Mouse (Mus musculus) neural tube, embryonic 15.5 days (tissue): ENCODE data around the gene Gm6502. TPM values are rescaled to one million over a fixed set of nuclear protein-coding genes. Genes with fewer than 3 reads are reported as not detected.
"Not testable (repeated sequence)": the region's sequence is repeated elsewhere in the genome, so short reads cannot be mapped to it uniquely, and the experiment has no call there.

Source experiments
- ATAC-seq: fragments of 200-750 bp; cut with Nextera tagmentation; 2 replicates; pipeline ENCODE4 v1.8.0; 2017; ENCODE audit warnings: mild to moderate bottlenecking, moderate TSS enrichment, moderate library complexity; ENCODE audit not compliant: low FRiP score
- H3K27ac ChIP-seq: fragments of 300-500 bp; sonication (generic); replicated peaks from 2 replicates; pipeline ENCODE4 v1.5.1; 2015; ENCODE audit warnings: mild to moderate bottlenecking, inconsistent platforms
- H3K27me3 ChIP-seq: fragments of 300-500 bp; sonication (generic); replicated peaks from 2 replicates; pipeline ENCODE4 v1.6.1; 2015; ENCODE audit warnings: inconsistent platforms
- H3K36me3 ChIP-seq: fragments of 300-500 bp; sonication (generic); 2 replicates; pipeline ENCODE4 v1.6.1; 2015; ENCODE audit warnings: inconsistent platforms
- H3K4me1 ChIP-seq: fragments of 300-500 bp; sonication (generic); 2 replicates; pipeline ENCODE4 v1.6.1; 2015; ENCODE audit warnings: inconsistent platforms
- H3K4me2 ChIP-seq: fragments of 300-500 bp; sonication (generic); 2 replicates; pipeline ENCODE4 v1.6.1; 2015; ENCODE audit warnings: inconsistent platforms, mild to moderate bottlenecking, moderate library complexity
- H3K4me3 ChIP-seq: fragments of 300-500 bp; sonication (generic); replicated peaks from 2 replicates; pipeline ENCODE4 v1.5.1; 2015; ENCODE audit warnings: mild to moderate bottlenecking, inconsistent platforms
- H3K9ac ChIP-seq: fragments of 300-500 bp; sonication (generic); replicated peaks from 2 replicates; pipeline ENCODE4 v1.6.1; 2015; ENCODE audit warnings: mild to moderate bottlenecking, inconsistent platforms
- H3K9me3 ChIP-seq: fragments of 300-500 bp; sonication (generic); replicated peaks from 2 replicates; pipeline ENCODE4 v1.6.1; 2016; ENCODE audit warnings: inconsistent platforms
- WGBS: fragments of 180-500 bp; shearing (Covaris S2); methylation state at CpG from one replicate; pipeline ENCODE4 v1.1.7; 2015; ENCODE audit warnings: mixed read lengths; 5-methylcytosine and 5-hydroxymethylcytosine counted together
- polyA plus RNA-seq: library from polyadenylated mRNA; unstranded; fragments of >200 nt; fragmentation: Nextera tagmentation; extraction: Ambion mirVana; gene quantifications from 2 replicates; pipeline ENCODE4 v1.2.1, GENCODE M21; 2015

The Gm6502 gene
- polyA plus RNA-seq = not detected in 2 replicates

DNA sequence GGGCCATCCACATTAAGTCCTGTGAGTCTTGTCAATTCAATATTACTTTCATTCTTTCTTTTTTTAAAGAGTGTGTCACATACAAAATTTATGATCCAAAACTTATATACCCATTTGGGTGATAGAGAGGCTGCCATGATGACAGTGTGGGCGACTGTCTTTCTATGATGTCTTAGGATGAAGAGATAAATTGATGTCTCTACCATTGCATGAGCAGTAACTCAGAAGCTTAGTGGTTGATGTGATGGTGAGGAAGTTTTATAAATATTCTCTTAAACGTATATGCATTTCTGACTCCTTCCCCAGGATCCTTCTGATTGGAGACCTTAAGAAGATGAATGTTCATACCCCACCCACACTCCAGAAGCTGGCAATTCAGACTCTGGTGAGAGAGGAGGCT, at the start of gene Gm6502:
TSS of gene Gm6502 (plus strand) at position 301 of the 400 bp plus-strand sequence.
- not testable (repeated sequence) for H3K36me3 ChIP-seq, H3K4me3 ChIP-seq, H3K9me3 ChIP-seq, H3K27ac ChIP-seq, H3K4me2 ChIP-seq, H3K9ac ChIP-seq, H3K4me1 ChIP-seq, ATAC-seq, H3K27me3 ChIP-seq
- no CpG with 5 or more reads among the region's 2 CpGs for WGBS

DNA sequence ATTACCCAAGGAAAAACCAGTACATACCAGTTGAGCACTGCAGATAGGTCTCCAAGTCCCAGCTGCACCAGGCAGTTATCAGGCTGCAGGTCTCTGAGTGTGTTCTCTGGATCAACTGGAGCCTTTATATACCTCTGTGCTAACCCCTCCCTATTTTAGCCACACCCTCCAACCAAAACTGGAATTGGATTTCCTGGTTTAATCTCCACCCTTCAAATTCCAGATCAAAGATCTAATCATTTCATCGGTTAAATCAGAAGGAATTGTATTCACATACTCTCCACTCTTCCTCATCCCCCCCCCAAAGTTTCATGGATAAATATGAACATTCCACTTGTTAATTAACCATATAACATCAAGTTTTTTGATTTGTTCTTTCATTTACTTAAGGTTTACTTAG, 7.5 kb upstream of the Gm6502 start, which contains the start of gene A430089I19Rik:
TSS of gene A430089I19Rik (minus strand) at position 101 of the 400 bp plus-strand sequence.
- not testable (repeated sequence) for H3K4me2 ChIP-seq, H3K4me3 ChIP-seq, H3K27me3 ChIP-seq, H3K36me3 ChIP-seq, H3K9me3 ChIP-seq, H3K4me1 ChIP-seq, ATAC-seq, H3K27ac ChIP-seq, H3K9ac ChIP-seq
- WGBS = 90% methylated on average over 1 of the region's 1 CpGs

DNA sequence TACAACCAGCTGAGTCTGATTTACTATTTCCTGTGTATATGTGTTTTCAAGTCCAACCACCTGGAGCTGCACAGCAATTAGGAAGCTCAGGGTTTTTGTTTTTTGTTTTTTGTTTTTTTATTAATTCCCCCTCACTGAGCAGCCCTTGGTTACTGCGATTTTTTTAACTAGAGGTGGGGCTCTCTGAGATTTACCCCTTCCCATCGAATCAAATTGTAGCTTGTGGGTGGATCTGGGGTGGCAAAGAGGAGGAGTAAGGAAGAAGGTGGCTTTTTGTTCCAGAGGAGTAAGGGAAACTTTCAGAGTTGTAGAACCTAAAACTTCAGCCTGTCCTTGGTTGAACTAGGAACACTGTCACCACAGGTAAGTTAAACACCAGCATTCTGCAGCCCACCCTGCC, 25.2 kb downstream of the Gm6502 start, which contains the start of gene AA792892:
TSS of gene AA792892 (plus strand) at position 301 of the 400 bp plus-strand sequence.
- H3K4me1 ChIP-seq, H3K36me3 ChIP-seq, H3K27me3 ChIP-seq, H3K9ac ChIP-seq, H3K9me3 ChIP-seq, H3K27ac ChIP-seq, H3K4me3 ChIP-seq, ATAC-seq, H3K4me2 ChIP-seq: not testable (repeated sequence)
- no CpG with 5 or more reads among the region's 2 CpGs for WGBS

Other genes starting within 250 kb of the Gm6502 start
- gene BC061212, start 243.9 kb upstream of the Gm6502 start, polyA plus RNA-seq = not detected in 2 replicates
- not detected in 2 replicates for gene Gm6351, start 238.1 kb upstream of the Gm6502 start, polyA plus RNA-seq
- not detected in 2 replicates for gene Gm3106, start 96.4 kb upstream of the Gm6502 start, polyA plus RNA-seq
- gene A430089I19Rik, start 7.6 kb upstream of the Gm6502 start, polyA plus RNA-seq = not detected in 2 replicates
- not detected in 2 replicates for gene AA792892, start 25.3 kb downstream of the Gm6502 start, polyA plus RNA-seq
- gene Gm7682, start 131.3 kb downstream of the Gm6502 start, polyA plus RNA-seq = not detected in 2 replicates
- gene Gm3139, start 211.9 kb downstream of the Gm6502 start, polyA plus RNA-seq = not detected in 2 replicates